Mouse (Mus musculus) 416B (cell line): ENCODE data around the gene Serbp1.
A peak's percentile ranks its signal among the peaks of the same experiment; 100 is the strongest.

Experiments used
- DNase-seq: peaks from one replicate; pipeline ENCODE4 v3.0.0; 2011; ENCODE audit warnings: low read depth

Gene Serbp1

DNA sequence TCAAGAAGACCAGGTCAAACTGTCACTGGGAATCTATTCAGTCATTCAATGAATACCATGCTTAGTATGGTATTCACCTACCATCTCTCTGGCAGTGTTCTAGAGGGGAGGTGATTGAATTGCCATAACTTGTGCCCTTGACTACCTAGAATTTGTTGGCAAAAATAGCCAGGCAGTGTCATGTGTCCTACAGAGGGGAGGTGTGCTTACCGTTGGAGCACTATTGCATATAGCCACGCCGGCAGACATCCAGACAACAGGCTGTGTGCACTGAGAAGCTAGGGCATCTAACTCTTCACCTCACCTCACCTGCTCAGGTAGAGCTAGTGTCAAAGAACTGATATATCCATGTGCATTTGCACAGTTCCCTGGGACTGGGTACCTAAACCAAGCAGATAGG, 63.3 kb downstream of the Serbp1 start:
- DNase-seq, result no peak

DNA sequence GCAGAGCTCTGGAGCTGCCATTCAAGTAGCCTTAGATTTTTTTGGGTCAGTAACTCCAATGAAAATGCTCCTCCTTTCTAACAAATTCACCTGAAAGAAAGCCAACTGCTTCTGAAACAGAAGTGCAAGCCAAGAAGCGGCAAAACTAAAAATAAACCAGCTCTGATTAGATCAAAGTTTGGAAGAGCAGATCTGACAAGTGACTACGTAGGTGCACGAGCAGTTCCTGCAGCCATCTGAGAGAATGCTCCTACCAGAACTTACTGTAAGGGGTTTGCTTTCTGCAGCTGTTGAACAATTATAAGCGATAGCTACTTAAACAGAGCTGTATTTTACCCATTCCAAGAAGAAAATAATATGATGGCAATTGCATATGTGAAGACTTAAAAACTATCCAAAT, 64.5 kb downstream of the Serbp1 start:
- DNase-seq, result no peak

- DNase-seq, result no peak
Measured at GRCm38 (mm10) chr6:67303210-67303609, 65.2 kb downstream of the Serbp1 start.

- no peak for DNase-seq
Measured at GRCm38 (mm10) chr6:67308994-67309393, 71.0 kb downstream of the Serbp1 start.

DNA sequence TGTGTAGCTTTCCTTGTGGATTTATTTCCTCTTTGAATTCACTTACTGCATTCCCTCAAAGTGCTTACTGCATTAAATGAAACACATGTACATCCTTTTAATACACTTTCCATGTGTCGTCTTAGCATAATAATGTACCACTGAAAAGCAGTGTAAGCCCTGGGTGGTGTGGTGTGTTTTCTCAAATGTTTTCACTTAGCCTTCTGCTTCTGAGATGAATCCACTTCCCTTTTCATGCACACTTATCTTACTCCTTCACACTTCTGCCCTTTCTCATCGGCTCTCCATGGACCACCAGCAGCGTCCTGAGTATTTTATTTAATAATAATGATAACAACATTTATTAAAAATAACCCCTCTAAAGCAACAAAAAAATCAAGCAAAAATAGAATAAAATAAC, 71.8 kb downstream of the Serbp1 start:
- no peak for DNase-seq

DNA sequence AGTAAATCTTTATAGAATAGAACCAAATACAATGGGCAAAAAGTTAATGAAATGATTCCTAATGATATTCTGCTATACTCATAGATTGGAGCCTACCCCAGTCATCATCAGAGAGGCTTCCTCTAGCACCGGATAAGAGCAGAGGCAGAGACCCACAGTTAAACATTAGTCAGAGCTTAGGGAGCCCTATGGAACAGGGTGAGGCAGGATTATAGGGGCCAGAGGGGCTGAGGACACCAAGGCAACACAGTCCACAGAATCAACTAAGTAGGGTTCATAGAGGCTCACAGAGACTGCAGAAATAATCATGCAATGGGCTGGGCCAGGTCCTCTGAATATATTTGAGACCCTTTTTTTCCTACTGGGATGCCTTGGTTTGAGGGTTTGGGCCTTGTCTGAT, 76.7 kb downstream of the Serbp1 start:
- no peak for DNase-seq

DNA sequence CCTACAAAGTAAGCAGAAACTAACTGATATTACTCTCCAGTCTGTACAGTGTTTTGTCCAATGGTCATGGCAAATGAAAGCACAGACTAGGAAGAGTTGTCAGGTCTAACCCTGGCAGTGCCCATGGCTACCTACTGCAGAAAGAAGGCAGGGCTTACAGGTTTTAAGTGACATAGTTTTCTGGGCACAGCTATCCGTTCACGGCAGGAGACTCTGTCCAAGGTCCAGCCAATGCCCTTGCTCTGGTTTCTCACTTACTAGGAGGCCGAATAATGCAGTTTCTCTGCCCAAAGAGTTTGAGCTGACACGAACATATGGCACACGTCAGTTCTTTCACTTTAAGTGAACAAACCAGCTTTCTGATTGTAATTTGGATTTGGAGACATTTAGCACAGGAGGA, 79.1 kb downstream of the Serbp1 start:
- DNase-seq, result no peak

DNA sequence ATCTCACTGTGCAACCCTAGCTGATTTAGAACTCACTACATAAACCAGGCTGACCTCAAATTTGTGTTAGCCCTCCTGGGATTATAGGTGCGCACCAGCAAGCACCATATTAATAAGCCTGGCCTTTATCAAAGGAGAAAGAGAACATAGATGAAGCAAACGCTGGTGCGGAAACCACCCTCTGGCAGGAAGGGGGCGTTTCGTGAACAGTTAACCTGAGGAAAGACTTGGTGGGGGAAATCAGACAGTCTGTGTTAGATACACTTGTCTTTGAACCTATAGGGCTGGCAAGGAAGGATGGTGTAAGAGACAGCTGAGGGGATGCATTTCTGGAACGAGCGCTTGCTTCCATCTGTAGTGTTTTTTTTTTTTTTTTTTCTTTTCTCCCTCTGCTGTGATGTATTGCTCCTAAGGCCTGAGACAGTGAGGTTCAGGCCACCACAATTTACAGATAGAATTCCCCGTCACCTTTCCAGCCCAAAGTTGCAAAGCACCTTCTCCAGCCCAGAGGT, 79.9 kb downstream of the Serbp1 start:
- no peak for DNase-seq

DNA sequence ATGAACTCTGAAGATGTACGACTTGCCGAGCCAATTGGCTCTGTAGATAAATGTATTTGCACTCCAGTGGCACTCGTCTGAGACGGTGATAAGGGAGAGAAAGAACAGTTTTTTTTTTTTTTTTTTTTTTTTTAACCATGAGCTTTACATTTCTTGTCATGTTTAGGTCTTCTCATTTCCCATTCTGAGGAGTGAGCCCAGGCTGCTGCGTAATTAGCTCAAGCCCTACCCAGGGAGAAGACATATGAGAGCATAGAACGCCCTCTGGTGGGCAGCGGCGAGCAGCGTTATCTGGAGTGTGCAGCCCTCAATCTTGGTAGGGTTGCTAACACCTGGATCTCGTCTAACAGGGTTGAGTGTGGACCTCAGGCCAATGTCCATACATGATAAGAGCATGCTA, 80.5 kb downstream of the Serbp1 start:
- peak; percentile 53 for DNase-seq

- DNase-seq, result no peak
Measured at GRCm38 (mm10) chr6:67323788-67324187, 85.8 kb downstream of the Serbp1 start.

- DNase-seq, result peak; percentile 88
Measured at GRCm38 (mm10) chr6:67337943-67338342, 100.0 kb downstream of the Serbp1 start.

DNA sequence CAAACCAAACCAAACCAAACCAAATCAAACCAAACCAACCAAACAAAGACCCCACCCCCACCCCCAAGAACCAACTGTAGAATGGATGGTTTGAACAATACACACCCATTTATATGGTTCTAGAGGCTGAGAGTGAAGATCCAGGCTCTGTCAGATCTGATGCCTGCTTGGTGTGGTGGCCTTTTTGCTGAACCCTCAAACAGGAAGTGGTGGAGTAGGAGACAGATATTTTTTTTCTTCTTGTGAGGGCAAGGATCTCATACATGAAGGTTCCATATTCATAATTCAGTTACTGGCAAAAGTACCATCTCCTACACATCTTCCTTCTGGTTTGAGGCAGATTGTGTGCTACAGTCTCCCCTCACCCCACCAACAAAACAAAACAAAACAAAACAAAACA, 101.5 kb downstream of the Serbp1 start:
- DNase-seq, result peak; percentile 60
